Mouse (Mus musculus) neural tube, embryonic 15.5 days (tissue): ENCODE results near the gene Map4k3. TPM values are rescaled to one million over a fixed set of nuclear protein-coding genes. Genes with fewer than 3 reads are reported as not detected.

Experiments
- ATAC-seq: fragments of 200-750 bp; cut with Nextera tagmentation; 2 replicates; pipeline ENCODE4 v1.8.0; 2017; ENCODE audit warnings: mild to moderate bottlenecking, moderate TSS enrichment, moderate library complexity; ENCODE audit not compliant: low FRiP score
- H3K27ac ChIP-seq: fragments of 300-500 bp; sonication (generic); replicated peaks from 2 replicates; pipeline ENCODE4 v1.5.1; 2015; ENCODE audit warnings: mild to moderate bottlenecking, inconsistent platforms
- H3K27me3 ChIP-seq: fragments of 300-500 bp; sonication (generic); replicated peaks from 2 replicates; pipeline ENCODE4 v1.6.1; 2015; ENCODE audit warnings: inconsistent platforms
- H3K36me3 ChIP-seq: fragments of 300-500 bp; sonication (generic); 2 replicates; pipeline ENCODE4 v1.6.1; 2015; ENCODE audit warnings: inconsistent platforms
- H3K4me1 ChIP-seq: fragments of 300-500 bp; sonication (generic); 2 replicates; pipeline ENCODE4 v1.6.1; 2015; ENCODE audit warnings: inconsistent platforms
- H3K4me2 ChIP-seq: fragments of 300-500 bp; sonication (generic); 2 replicates; pipeline ENCODE4 v1.6.1; 2015; ENCODE audit warnings: inconsistent platforms, mild to moderate bottlenecking, moderate library complexity
- H3K4me3 ChIP-seq: fragments of 300-500 bp; sonication (generic); replicated peaks from 2 replicates; pipeline ENCODE4 v1.5.1; 2015; ENCODE audit warnings: mild to moderate bottlenecking, inconsistent platforms
- H3K9ac ChIP-seq: fragments of 300-500 bp; sonication (generic); replicated peaks from 2 replicates; pipeline ENCODE4 v1.6.1; 2015; ENCODE audit warnings: mild to moderate bottlenecking, inconsistent platforms
- H3K9me3 ChIP-seq: fragments of 300-500 bp; sonication (generic); replicated peaks from 2 replicates; pipeline ENCODE4 v1.6.1; 2016; ENCODE audit warnings: inconsistent platforms
- whole genome bisulfite sequencing: fragments of 180-500 bp; shearing (Covaris S2); methylation state at CpG from one replicate; pipeline ENCODE4 v1.1.7; 2015; ENCODE audit warnings: mixed read lengths; 5-methylcytosine and 5-hydroxymethylcytosine counted together
- polyA plus RNA-seq: library from polyadenylated mRNA; unstranded; fragments of >200 nt; fragmentation: Nextera tagmentation; extraction: Ambion mirVana; gene quantifications from 2 replicates; pipeline ENCODE4 v1.2.1, GENCODE M21; 2015

Map4k3 gene
- polyA plus RNA-seq, 1 experiment from 2014 or later = 22.0 TPM

GRCm38 (mm10) chr17:80559745-80560144 is 168.5 kb downstream of the Map4k3 start:
- Histone ChIP-seq H3K4me2 (no peak overlapping the region), H3K9me3 (no peaks in the 10 kb centered on the region), H3K27ac (no peak overlapping the region), H3K27me3 (no peaks in the 10 kb centered on the region), H3K9ac (no peak overlapping the region), H3K4me1 (0 out of 2 replicates have a peak, but pooled peaks cover 3% of the 10 kb centered on the region), H3K36me3 (peaks cover 5% of the 10 kb centered on the region; the same call in 1 of the 2 replicates), H3K4me3 (no peak overlapping the region)
- no peak for ATAC-seq
- 88% methylated on average over 4 of the region's 4 CpGs for WGBS

GRCm38 (mm10) chr17:80559050-80559449 is 169.2 kb downstream of the Map4k3 start:
- Histone ChIP-seq H3K4me2 (no peak overlapping the region), H3K9me3 (no peaks in the 10 kb centered on the region), H3K9ac (no peak overlapping the region), H3K27me3 (no peaks in the 10 kb centered on the region), H3K36me3 (peaks cover under 1% of the 10 kb centered on the region; the same call in 1 of the 2 replicates), H3K4me3 (no peak overlapping the region), H3K27ac (no peak overlapping the region), H3K4me1 (peaks cover 7% of the 10 kb centered on the region; the same call in 1 of the 2 replicates)
- WGBS = 46% methylated on average over 11 of the region's 11 CpGs
- no peak for ATAC-seq

GRCm38 (mm10) chr17:80558583-80558982 is 169.7 kb downstream of the Map4k3 start:
- Histone ChIP-seq H3K9me3 (no peaks in the 10 kb centered on the region), H3K9ac (no peak overlapping the region), H3K4me2 (no peak overlapping the region), H3K27me3 (no peaks in the 10 kb centered on the region), H3K27ac (no peak overlapping the region), H3K36me3 (no peaks in the 10 kb centered on the region), H3K4me1 (peaks cover 7% of the 10 kb centered on the region; the same call in 1 of the 2 replicates), H3K4me3 (no peak overlapping the region)
- 79% methylated on average over 14 of the region's 14 CpGs for WGBS
- no peak for ATAC-seq

GRCm38 (mm10) chr17:80557461-80557860 is 170.8 kb downstream of the Map4k3 start:
- ATAC-seq = no peak
- 98% methylated on average over 5 of the region's 5 CpGs for WGBS

GRCm38 (mm10) chr17:80553318-80554270 is 174.7 kb downstream of the Map4k3 start:
- WGBS = 2% methylated on average over 35 of the region's 35 CpGs
- Histone ChIP-seq H3K27me3 (no peaks in the 10 kb centered on the region), H3K4me1 (peaks cover 7% of the 10 kb centered on the region), H3K4me3 (peak overlapping the region; percentile 64), H3K9ac (peak overlapping the region; percentile 62), H3K36me3 (no peaks in the 10 kb centered on the region), H3K27ac (peak overlapping the region; percentile 87), H3K9me3 (no peaks in the 10 kb centered on the region), H3K4me2 (peak overlapping the region; percentile 64)
- peak; percentile 93 for ATAC-seq

More at GRCm38 (mm10) chr17:80557461-80557860, 170.8 kb downstream of the Map4k3 start:
- Histone ChIP-seq H3K36me3 (no peaks in the 10 kb centered on the region), H3K4me1 (peaks cover 10% of the 10 kb centered on the region), H3K4me3 (no peak overlapping the region), H3K27ac (no peak overlapping the region), H3K27me3 (no peaks in the 10 kb centered on the region), H3K4me2 (no peak overlapping the region), H3K9me3 (no peaks in the 10 kb centered on the region), H3K9ac (no peak overlapping the region)

- H3K4me2 ChIP-seq = peak overlapping the region; percentile 64
- no peaks in the 10 kb centered on the region for H3K36me3 ChIP-seq
- no peak overlapping the region for H3K9ac ChIP-seq
- no peak for ATAC-seq
- H3K27ac ChIP-seq = no peak overlapping the region; the same call in 1 of the 2 replicates
- 92% methylated on average over 4 of the region's 4 CpGs for WGBS
- no peak overlapping the region for H3K4me3 ChIP-seq
- H3K27me3 ChIP-seq = no peaks in the 10 kb centered on the region
- no peaks in the 10 kb centered on the region for H3K9me3 ChIP-seq
- peaks cover 7% of the 10 kb centered on the region for H3K4me1 ChIP-seq
These were observed 175.6 kb downstream of the Map4k3 start for GRCm38 (mm10) chr17:80552653-80553052.

GRCm38 (mm10) chr17:80550981-80551380 is 177.3 kb downstream of the Map4k3 start:
- Histone ChIP-seq H3K27ac (no peak overlapping the region), H3K27me3 (no peaks in the 10 kb centered on the region), H3K4me1 (peaks cover 7% of the 10 kb centered on the region), H3K36me3 (no peaks in the 10 kb centered on the region), H3K4me3 (no peak overlapping the region), H3K9ac (no peak overlapping the region), H3K9me3 (no peaks in the 10 kb centered on the region), H3K4me2 (no peak overlapping the region)
- no peak for ATAC-seq
- WGBS = 88% methylated on average over 15 of the region's 15 CpGs

- no peaks in the 10 kb centered on the region for H3K9me3 ChIP-seq
- H3K4me1 ChIP-seq = no peaks in the 10 kb centered on the region
- H3K4me3 ChIP-seq = no peak overlapping the region
- H3K36me3 ChIP-seq = no peaks in the 10 kb centered on the region
- no peak overlapping the region for H3K4me2 ChIP-seq
- 85% methylated on average over 2 of the region's 2 CpGs for WGBS
- no peaks in the 10 kb centered on the region for H3K27me3 ChIP-seq
- no peak overlapping the region for H3K9ac ChIP-seq
- no peak for ATAC-seq
- no peak overlapping the region for H3K27ac ChIP-seq
These were observed 181.4 kb downstream of the Map4k3 start for GRCm38 (mm10) chr17:80546846-80547245.

- no peak overlapping the region for H3K4me3 ChIP-seq
- ATAC-seq = no peak
- H3K27me3 ChIP-seq = no peaks in the 10 kb centered on the region
- H3K9me3 ChIP-seq = no peaks in the 10 kb centered on the region
- no peaks in the 10 kb centered on the region for H3K36me3 ChIP-seq
- WGBS = 95% methylated on average over 8 of the region's 8 CpGs
- H3K4me2 ChIP-seq = no peak overlapping the region
- H3K27ac ChIP-seq = no peak overlapping the region
- H3K9ac ChIP-seq = no peak overlapping the region
- no peaks in the 10 kb centered on the region for H3K4me1 ChIP-seq
These were observed 182.1 kb downstream of the Map4k3 start for GRCm38 (mm10) chr17:80546227-80546626.

- Histone ChIP-seq H3K27me3 (no peaks in the 10 kb centered on the region), H3K9me3 (no peaks in the 10 kb centered on the region), H3K4me2 (no peak overlapping the region), H3K27ac (no peak overlapping the region), H3K4me1 (no peaks in the 10 kb centered on the region), H3K9ac (no peak overlapping the region), H3K36me3 (no peaks in the 10 kb centered on the region), H3K4me3 (no peak overlapping the region)
- ATAC-seq = no peak
- 91% methylated on average over 20 of the region's 20 CpGs for WGBS
These were observed 184.6 kb downstream of the Map4k3 start for GRCm38 (mm10) chr17:80543646-80544045.

GRCm38 (mm10) chr17:80537136-80537535 is 191.1 kb downstream of the Map4k3 start:
- no peaks in the 10 kb centered on the region for H3K9me3 ChIP-seq
- H3K4me1 ChIP-seq = no peaks in the 10 kb centered on the region
- no peak overlapping the region for H3K4me2 ChIP-seq
- H3K27ac ChIP-seq = no peak overlapping the region
- no peaks in the 10 kb centered on the region for H3K27me3 ChIP-seq
- no peak overlapping the region for H3K4me3 ChIP-seq
- no peak for ATAC-seq
- no peak overlapping the region for H3K9ac ChIP-seq
- H3K36me3 ChIP-seq = no peaks in the 10 kb centered on the region
- WGBS = 60% methylated on average over 6 of the region's 6 CpGs

- H3K4me2 ChIP-seq = no peak overlapping the region
- H3K27ac ChIP-seq = no peak overlapping the region
- no peak overlapping the region for H3K9ac ChIP-seq
- no peaks in the 10 kb centered on the region for H3K4me1 ChIP-seq
- H3K9me3 ChIP-seq = no peaks in the 10 kb centered on the region
- ATAC-seq = no peak
- no peak overlapping the region for H3K4me3 ChIP-seq
- WGBS = 60% methylated on average over 6 of the region's 6 CpGs
- no peaks in the 10 kb centered on the region for H3K27me3 ChIP-seq
- no peaks in the 10 kb centered on the region for H3K36me3 ChIP-seq
These were observed 192.7 kb downstream of the Map4k3 start for GRCm38 (mm10) chr17:80535633-80536032.
